Mouse (Mus musculus): ENCODE measurements around the gene Dkk3.

- no peak for TF ChIP-seq CTCF (conservative IDR thresholded peaks at IDR 0.05; ENCODE audit: insufficient read depth, insufficient read length, low read depth, low read length)
- no peak for TF ChIP-seq POLR2A (IDR thresholded peaks at IDR 0.05; ENCODE audit: low read depth, low read length)
Observed at GRCm38 (mm10) chr7:112117501-112117900, 41.4 kb downstream of the Dkk3 start.

Data from kidney, adult 2 months (tissue).